Mouse (Mus musculus): ENCODE measurements around the gene Slc16a10. TPM values are rescaled to one million over a fixed set of nuclear protein-coding genes. Genes with fewer than 3 reads are reported as not detected.

Slc16a10 gene
- total and polyA plus RNA-seq, 3 experiments, result 4.1 to 10.4 (median 4.5) TPM

GRCm38 (mm10) chr10:40007953-40008352 lies 134.1 kb downstream of the Slc16a10 start:
- Histone ChIP-seq H3K4me1 (ENCODE audit: control insufficient read depth in 1 of 2, insufficient read depth in 2 of 2) (no peaks in the 10 kb centered on the region), H3K27me3 (replicated peaks) (no peaks in the 10 kb centered on the region), H3K9me3 (replicated peaks; ENCODE audit: low read length) (no peaks in the 10 kb centered on the region), H3K27ac (ENCODE audit: insufficient read depth, low read depth) (no peak overlapping the region), H3K79me2 (replicated peaks; ENCODE audit: control insufficient read depth, extremely low read depth, insufficient read depth, poor library complexity, severe bottlenecking) (no peaks in the 10 kb centered on the region), H3K4me2 (ENCODE audit: insufficient read depth, low read depth, poor library complexity, severe bottlenecking) (no peak overlapping the region), H3K36me3 (replicated peaks in 1 of 2; ENCODE audit: control insufficient read depth in 1 of 2, insufficient read depth in 1 of 2, low read length in 1 of 2) (no peaks in the 10 kb centered on the region), H3K4me3 (replicated peaks in 1 of 3; ENCODE audit: low read depth in 2 of 3, low read length in 2 of 3, poor library complexity in 1 of 3) (no peak overlapping the region), H3K9ac (ENCODE audit: insufficient read depth, low read depth) (no peak overlapping the region)
- TF ChIP-seq ETS1 (conservative IDR thresholded peaks at IDR 0.05; ENCODE audit: low read depth, low read length) (no peak), BHLHE40 (IDR thresholded peaks at IDR 0.05; ENCODE audit: low read depth, low read length) (no peak), IRF4 (IDR thresholded peaks at IDR 0.05; ENCODE audit: low read depth, low read length) (no peak), SIN3A (IDR thresholded peaks at IDR 0.05; ENCODE audit: low read length) (no peak), MAZ (IDR thresholded peaks at IDR 0.05; ENCODE audit: low read depth, low read length) (no peak), JUND (conservative IDR thresholded peaks at IDR 0.05; ENCODE audit: low read depth, low read length) (no peak), MXI1 (IDR thresholded peaks at IDR 0.05; ENCODE audit: low read depth, low read length) (no peak), POLR2AphosphoS2 (IDR thresholded peaks at IDR 0.05; ENCODE audit: low read depth, low read length) (no peak), MEF2A (IDR thresholded peaks at IDR 0.05; ENCODE audit: borderline replicate concordance, low read depth, low read length) (no peak), USF1 (IDR thresholded peaks at IDR 0.05; ENCODE audit: low read depth, low read length) (no peak), UBTF (IDR thresholded peaks at IDR 0.05; ENCODE audit: low read depth, low read length) (no peak), SMC3 (IDR thresholded peaks at IDR 0.05; ENCODE audit: low read depth, low read length) (no peak), NRF1 (IDR thresholded peaks at IDR 0.05; ENCODE audit: low read depth, low read length) (no peak), MAX (IDR thresholded peaks at IDR 0.05; ENCODE audit: low read length) (no peak), ELF1 (IDR thresholded peaks at IDR 0.05; ENCODE audit: low read depth, low read length) (no peak), CHD1 (IDR thresholded peaks at IDR 0.05; ENCODE audit: low read depth, low read length) (no peak)
- in situ Hi-C loops (cut with MboI; ENCODE audit: low pct_ligation_motif_present, low pct_unique_long_range_greater_than_20kb, low sequenced_read_pairs) (no loop called here), dilution Hi-C loops (cut with MboI; ENCODE audit: extremely low pct_ligation_motif_present, extremely low pct_unique_long_range_greater_than_20kb, low sequenced_read_pairs) (no loop called here)
- DNase-seq (ENCODE audit: extremely low read depth), result no peak

- H3K27ac ChIP-seq (ENCODE audit: insufficient read depth, low read depth), result no peak overlapping the region
- no peaks in the 10 kb centered on the region for H3K27me3 ChIP-seq (replicated peaks)
- H3K9ac ChIP-seq (ENCODE audit: insufficient read depth, low read depth), result no peak overlapping the region
- no peak overlapping the region for H3K4me2 ChIP-seq (ENCODE audit: insufficient read depth, low read depth, poor library complexity, severe bottlenecking)
- H3K4me1 ChIP-seq (ENCODE audit: control insufficient read depth in 1 of 2, insufficient read depth in 2 of 2), result no peaks in the 10 kb centered on the region
- no peaks in the 10 kb centered on the region for H3K9me3 ChIP-seq (replicated peaks; ENCODE audit: low read length)
- no peak for TF ChIP-seq RAD21 (IDR thresholded peaks at IDR 0.05; ENCODE audit: low read depth, low read length)
- TF ChIP-seq PAX5 (IDR thresholded peaks at IDR 0.05; ENCODE audit: low read length), result no peak
- no peak for TF ChIP-seq E2F4 (IDR thresholded peaks at IDR 0.05; ENCODE audit: insufficient replicate concordance, low read depth, low read length)
- TF ChIP-seq CHD1 (IDR thresholded peaks at IDR 0.05; ENCODE audit: low read depth, low read length), result no peak
- TF ChIP-seq SIN3A (IDR thresholded peaks at IDR 0.05; ENCODE audit: low read length), result no peak
- TF ChIP-seq ETS1 (conservative IDR thresholded peaks at IDR 0.05; ENCODE audit: low read depth, low read length), result no peak
- no peak for TF ChIP-seq MXI1 (IDR thresholded peaks at IDR 0.05; ENCODE audit: low read depth, low read length)
- no peak for TF ChIP-seq POLR2A (IDR thresholded peaks at IDR 0.05; ENCODE audit: low read depth, low read length)
- TF ChIP-seq MAFK (IDR thresholded peaks at IDR 0.05; ENCODE audit: insufficient replicate concordance, low read length), result no peak
- H3K79me2 ChIP-seq (replicated peaks; ENCODE audit: control insufficient read depth, extremely low read depth, insufficient read depth, poor library complexity, severe bottlenecking), result no peaks in the 10 kb centered on the region
- H3K36me3 ChIP-seq (replicated peaks in 1 of 2; ENCODE audit: control insufficient read depth in 1 of 2, insufficient read depth in 1 of 2, low read length in 1 of 2), result no peaks in the 10 kb centered on the region
- no peak for DNase-seq (ENCODE audit: extremely low read depth)
- dilution Hi-C loops (cut with MboI; ENCODE audit: extremely low pct_ligation_motif_present, extremely low pct_unique_long_range_greater_than_20kb, low sequenced_read_pairs), result no loop called here
- no peak overlapping the region for H3K4me3 ChIP-seq (replicated peaks in 1 of 3; ENCODE audit: low read depth in 2 of 3, low read length in 2 of 3, poor library complexity in 1 of 3)
- in situ Hi-C loops (cut with MboI; ENCODE audit: low pct_ligation_motif_present, low pct_unique_long_range_greater_than_20kb, low sequenced_read_pairs), result no loop called here
Observed at GRCm38 (mm10) chr10:40006963-40007362, 135.1 kb downstream of the Slc16a10 start.

All from CH12.LX (cell line).